Mouse (Mus musculus) heart, embryonic 15.5 days (tissue): ENCODE results near the gene Il33. TPM values are rescaled to one million over a fixed set of nuclear protein-coding genes. Genes with fewer than 3 reads are reported as not detected.
A peak's percentile ranks its signal among the peaks of the same experiment; 100 is the strongest.
"Not testable (repeated sequence)": the region's sequence is repeated elsewhere in the genome, so short reads cannot be mapped to it uniquely, and the experiment has no call there.

Source experiments
- ATAC-seq: fragments of 200-750 bp; cut with Nextera tagmentation; replicated peaks from 2 replicates; pipeline ENCODE4 v1.8.0; 2017; ENCODE audit warnings: low read depth, moderate TSS enrichment; ENCODE audit not compliant: insufficient number of reproducible peaks, insufficient read depth, low FRiP score
- H3K27ac ChIP-seq: fragments of 300-500 bp; sonication (generic); 2 replicates; pipeline ENCODE4 v1.5.1; 2015; ENCODE audit warnings: mild to moderate bottlenecking, inconsistent platforms
- H3K27me3 ChIP-seq: fragments of 300-500 bp; sonication (generic); 2 replicates; pipeline ENCODE4 v1.6.1; 2015; ENCODE audit warnings: inconsistent platforms
- H3K36me3 ChIP-seq: fragments of 300-500 bp; sonication (generic); 2 replicates; pipeline ENCODE4 v1.6.1; 2015; ENCODE audit warnings: mild to moderate bottlenecking, inconsistent platforms
- H3K4me1 ChIP-seq: fragments of 300-500 bp; sonication (generic); replicated peaks from 2 replicates; pipeline ENCODE4 v1.6.1; 2015; ENCODE audit warnings: inconsistent platforms
- H3K4me2 ChIP-seq: fragments of 300-500 bp; sonication (generic); 2 replicates; pipeline ENCODE4 v1.6.1; 2015; ENCODE audit warnings: inconsistent platforms, mild to moderate bottlenecking, moderate library complexity
- H3K4me3 ChIP-seq: fragments of 300-500 bp; sonication (generic); 2 replicates; pipeline ENCODE4 v1.5.1; 2015; ENCODE audit warnings: mild to moderate bottlenecking, inconsistent platforms
- H3K9ac ChIP-seq: fragments of 300-500 bp; sonication (generic); 2 replicates; pipeline ENCODE4 v1.6.1; 2015; ENCODE audit warnings: mild to moderate bottlenecking, inconsistent platforms
- H3K9me3 ChIP-seq: fragments of 300-500 bp; sonication (generic); replicated peaks from 2 replicates; pipeline ENCODE4 v1.6.1; 2016; ENCODE audit warnings: inconsistent platforms
- WGBS: fragments of 180-500 bp; shearing (Covaris S2); methylation state at CpG from one replicate; pipeline ENCODE4 v1.1.7; 2015; ENCODE audit warnings: mixed read lengths; 5-methylcytosine and 5-hydroxymethylcytosine counted together
- polyA plus RNA-seq: library from polyadenylated mRNA; unstranded; fragments of >200 nt; fragmentation: Nextera tagmentation; extraction: Ambion mirVana; gene quantifications from 2 replicates; pipeline ENCODE4 v1.2.1, GENCODE M21; 2015

Gene Il33
- polyA plus RNA-seq, 1 experiment from 2014 or later, result 9.5 TPM

- ATAC-seq, result no peak
- Histone ChIP-seq H3K9me3 (no peaks in the 10 kb centered on the region), H3K27ac (no peak overlapping the region), H3K9ac (no peak overlapping the region), H3K27me3 (no peaks in the 10 kb centered on the region), H3K4me1 (peaks cover 17% of the 10 kb centered on the region), H3K36me3 (no peaks in the 10 kb centered on the region), H3K4me3 (no peak overlapping the region), H3K4me2 (no peak overlapping the region)
- WGBS, result 67% methylated on average over 7 of the region's 7 CpGs
Measured at GRCm38 (mm10) chr19:29941208-29941607, 16.3 kb downstream of the Il33 start.

GRCm38 (mm10) chr19:29942358-29942757 lies 17.4 kb downstream of the Il33 start:
- Histone ChIP-seq H3K27ac (no peak overlapping the region), H3K36me3 (no peaks in the 10 kb centered on the region), H3K4me1 (peaks cover 15% of the 10 kb centered on the region), H3K9me3 (no peaks in the 10 kb centered on the region), H3K27me3 (no peaks in the 10 kb centered on the region), H3K4me3 (no peak overlapping the region), H3K4me2 (no peak overlapping the region), H3K9ac (no peak overlapping the region)
- ATAC-seq, result no peak
- 77% methylated on average over 6 of the region's 6 CpGs for WGBS

- no peak for ATAC-seq
- 74% methylated on average over 5 of the region's 5 CpGs for WGBS
Measured at GRCm38 (mm10) chr19:29944426-29944825, 19.5 kb downstream of the Il33 start.

GRCm38 (mm10) chr19:29944935-29945334 lies 20.0 kb downstream of the Il33 start:
- not testable (repeated sequence) for H3K4me2 ChIP-seq, H3K27me3 ChIP-seq, H3K27ac ChIP-seq, ATAC-seq, H3K36me3 ChIP-seq, H3K9ac ChIP-seq, H3K9me3 ChIP-seq, H3K4me3 ChIP-seq
- peaks cover 18% of the 10 kb centered on the region for H3K4me1 ChIP-seq
- 87% methylated on average over 4 of the region's 4 CpGs for WGBS

More at GRCm38 (mm10) chr19:29944426-29944825, 19.5 kb downstream of the Il33 start:
- H3K4me1 ChIP-seq, result peaks cover 21% of the 10 kb centered on the region
- H3K9me3 ChIP-seq, result no peaks in the 10 kb centered on the region
- H3K9ac ChIP-seq, result no peak overlapping the region
- H3K27me3 ChIP-seq, result no peaks in the 10 kb centered on the region
- H3K4me2 ChIP-seq, result no peak overlapping the region
- no peak overlapping the region for H3K27ac ChIP-seq
- H3K36me3 ChIP-seq, result no peaks in the 10 kb centered on the region
- no peak overlapping the region for H3K4me3 ChIP-seq

GRCm38 (mm10) chr19:29945557-29946422 lies 20.9 kb downstream of the Il33 start:
- Histone ChIP-seq H3K27me3 (no peaks in the 10 kb centered on the region), H3K9me3 (no peaks in the 10 kb centered on the region), H3K9ac (no peak overlapping the region), H3K4me2 (peak overlapping the region; percentile 3; the same call in 1 of the 2 replicates), H3K4me3 (no peak overlapping the region), H3K4me1 (peaks cover 17% of the 10 kb centered on the region), H3K36me3 (no peaks in the 10 kb centered on the region), H3K27ac (peak overlapping the region; percentile 27; the same call in 1 of the 2 replicates)
- 14% methylated on average over 11 of the region's 11 CpGs for WGBS
- ATAC-seq, result no peak

GRCm38 (mm10) chr19:29946423-29946716 lies 21.5 kb downstream of the Il33 start:
- no peak for ATAC-seq
- Histone ChIP-seq H3K4me1 (peaks cover 17% of the 10 kb centered on the region), H3K4me3 (no peak overlapping the region), H3K36me3 (no peaks in the 10 kb centered on the region), H3K9ac (no peak overlapping the region), H3K4me2 (no peak overlapping the region), H3K27me3 (no peaks in the 10 kb centered on the region), H3K27ac (no peak overlapping the region), H3K9me3 (no peaks in the 10 kb centered on the region)

GRCm38 (mm10) chr19:29947056-29947455 lies 22.1 kb downstream of the Il33 start:
- Histone ChIP-seq H3K27ac (no peak overlapping the region), H3K9me3 (no peaks in the 10 kb centered on the region), H3K36me3 (no peaks in the 10 kb centered on the region), H3K4me1 (peaks cover 17% of the 10 kb centered on the region), H3K4me2 (no peak overlapping the region), H3K9ac (no peak overlapping the region), H3K4me3 (no peak overlapping the region), H3K27me3 (no peaks in the 10 kb centered on the region)
- no peak for ATAC-seq
- 85% methylated on average over 9 of the region's 9 CpGs for WGBS

- H3K27ac ChIP-seq, result 0 out of 2 replicates have a peak overlapping the region, but pooled peaks have one; percentile 3
- 25% methylated on average over 25 of the region's 25 CpGs for WGBS
Measured at GRCm38 (mm10) chr19:29947891-29948801, 23.2 kb downstream of the Il33 start.

GRCm38 (mm10) chr19:29952538-29952937 lies 27.6 kb downstream of the Il33 start:
- no peaks in the 10 kb centered on the region for H3K9me3 ChIP-seq
- WGBS, result 79% methylated on average over 5 of the region's 5 CpGs
- no peak for ATAC-seq
- H3K4me2 ChIP-seq, result no peak overlapping the region
- peaks cover 9% of the 10 kb centered on the region; the same call in 1 of the 2 replicates for H3K4me1 ChIP-seq
- H3K27me3 ChIP-seq, result no peaks in the 10 kb centered on the region
- H3K9ac ChIP-seq, result no peak overlapping the region
- no peak overlapping the region for H3K4me3 ChIP-seq
- no peaks in the 10 kb centered on the region for H3K36me3 ChIP-seq
- H3K27ac ChIP-seq, result no peak overlapping the region

More at GRCm38 (mm10) chr19:29947891-29948801, 23.2 kb downstream of the Il33 start:
- ATAC-seq, result peak; percentile 90
- peak overlapping the region; percentile 42; the same call in 1 of the 2 replicates for H3K9ac ChIP-seq
- peak overlapping the region; percentile 46 for H3K4me3 ChIP-seq
- H3K4me2 ChIP-seq, result peak overlapping the region; percentile 73
- no peaks in the 10 kb centered on the region for H3K9me3 ChIP-seq
- H3K36me3 ChIP-seq, result no peaks in the 10 kb centered on the region
- peaks cover 17% of the 10 kb centered on the region for H3K4me1 ChIP-seq
- no peaks in the 10 kb centered on the region for H3K27me3 ChIP-seq

- H3K4me2 ChIP-seq, result no peak overlapping the region
- WGBS, result 80% methylated on average over 3 of the region's 3 CpGs
- H3K27me3 ChIP-seq, result no peaks in the 10 kb centered on the region
- no peak overlapping the region for H3K9ac ChIP-seq
- peaks cover under 1% of the 10 kb centered on the region; the same call in 1 of the 2 replicates for H3K4me1 ChIP-seq
- no peaks in the 10 kb centered on the region for H3K9me3 ChIP-seq
- H3K27ac ChIP-seq, result no peak overlapping the region
- no peak for ATAC-seq
- H3K4me3 ChIP-seq, result no peak overlapping the region
- H3K36me3 ChIP-seq, result no peaks in the 10 kb centered on the region
Measured at GRCm38 (mm10) chr19:29953833-29954232, 28.9 kb downstream of the Il33 start.

GRCm38 (mm10) chr19:29955454-29955853 lies 30.5 kb downstream of the Il33 start:
- no peak overlapping the region for H3K27ac ChIP-seq
- H3K9ac ChIP-seq, result no peak overlapping the region
- ATAC-seq, result no peak
- H3K4me1 ChIP-seq, result no peaks in the 10 kb centered on the region
- no peaks in the 10 kb centered on the region for H3K36me3 ChIP-seq
- WGBS, result 64% methylated on average over 2 of the region's 2 CpGs
- no peak overlapping the region for H3K4me2 ChIP-seq
- no peaks in the 10 kb centered on the region for H3K27me3 ChIP-seq
- H3K4me3 ChIP-seq, result no peak overlapping the region
- no peaks in the 10 kb centered on the region for H3K9me3 ChIP-seq
